Mouse (Mus musculus) hindbrain, embryonic 13.5 days (tissue): ENCODE measurements around the gene Hbb-bs. TPM values are rescaled to one million over a fixed set of nuclear protein-coding genes. Genes with fewer than 3 reads are reported as not detected.
"Not testable (repeated sequence)": the region's sequence is repeated elsewhere in the genome, so short reads cannot be mapped to it uniquely, and the experiment has no call there.

Experiments used
- ATAC-seq: fragments of 200-750 bp; cut with Nextera tagmentation; 2 replicates; pipeline ENCODE4 v1.8.0; 2017; ENCODE audit warnings: moderate TSS enrichment; ENCODE audit not compliant: low FRiP score
- H3K27ac ChIP-seq: fragments of 300-500 bp; sonication (generic); 2 replicates; pipeline ENCODE4 v1.5.1; 2015; ENCODE audit warnings: inconsistent platforms, mild to moderate bottlenecking, moderate library complexity
- H3K27me3 ChIP-seq: fragments of 300-500 bp; sonication (generic); 2 replicates; pipeline ENCODE4 v1.6.1; 2015; ENCODE audit warnings: mild to moderate bottlenecking, inconsistent platforms
- H3K36me3 ChIP-seq: fragments of 300-500 bp; sonication (generic); 2 replicates; pipeline ENCODE4 v1.6.1; 2015; ENCODE audit warnings: mild to moderate bottlenecking, inconsistent platforms
- H3K4me1 ChIP-seq: fragments of 300-500 bp; sonication (generic); replicated peaks from 2 replicates; pipeline ENCODE4 v1.6.1; 2015; ENCODE audit warnings: inconsistent platforms
- H3K4me2 ChIP-seq: fragments of 300-500 bp; sonication (generic); 2 replicates; pipeline ENCODE4 v1.6.1; 2015; ENCODE audit warnings: inconsistent platforms, mild to moderate bottlenecking, moderate library complexity
- H3K4me3 ChIP-seq: fragments of 300-500 bp; sonication (generic); 2 replicates; pipeline ENCODE4 v1.5.1; 2015; ENCODE audit warnings: mild to moderate bottlenecking, inconsistent platforms
- H3K9ac ChIP-seq: fragments of 300-500 bp; sonication (generic); 2 replicates; pipeline ENCODE4 v1.6.1; 2015; ENCODE audit warnings: mild to moderate bottlenecking, inconsistent platforms
- H3K9me3 ChIP-seq: fragments of 300-500 bp; sonication (generic); 2 replicates; pipeline ENCODE4 v1.6.1; 2016; ENCODE audit warnings: inconsistent platforms
- WGBS: fragments of 180-500 bp; shearing (Covaris S2); methylation state at CpG from one replicate; pipeline ENCODE4 v1.1.7; 2015; 5-methylcytosine and 5-hydroxymethylcytosine counted together
- polyA plus RNA-seq: library from polyadenylated mRNA; unstranded; fragments of >200 nt; fragmentation: Nextera tagmentation; extraction: Ambion mirVana; gene quantifications from 2 replicates; pipeline ENCODE4 v1.2.1, GENCODE M21; 2015

Gene Hbb-bs
- polyA plus RNA-seq, 1 experiment from 2014 or later = 2,305 TPM

DNA sequence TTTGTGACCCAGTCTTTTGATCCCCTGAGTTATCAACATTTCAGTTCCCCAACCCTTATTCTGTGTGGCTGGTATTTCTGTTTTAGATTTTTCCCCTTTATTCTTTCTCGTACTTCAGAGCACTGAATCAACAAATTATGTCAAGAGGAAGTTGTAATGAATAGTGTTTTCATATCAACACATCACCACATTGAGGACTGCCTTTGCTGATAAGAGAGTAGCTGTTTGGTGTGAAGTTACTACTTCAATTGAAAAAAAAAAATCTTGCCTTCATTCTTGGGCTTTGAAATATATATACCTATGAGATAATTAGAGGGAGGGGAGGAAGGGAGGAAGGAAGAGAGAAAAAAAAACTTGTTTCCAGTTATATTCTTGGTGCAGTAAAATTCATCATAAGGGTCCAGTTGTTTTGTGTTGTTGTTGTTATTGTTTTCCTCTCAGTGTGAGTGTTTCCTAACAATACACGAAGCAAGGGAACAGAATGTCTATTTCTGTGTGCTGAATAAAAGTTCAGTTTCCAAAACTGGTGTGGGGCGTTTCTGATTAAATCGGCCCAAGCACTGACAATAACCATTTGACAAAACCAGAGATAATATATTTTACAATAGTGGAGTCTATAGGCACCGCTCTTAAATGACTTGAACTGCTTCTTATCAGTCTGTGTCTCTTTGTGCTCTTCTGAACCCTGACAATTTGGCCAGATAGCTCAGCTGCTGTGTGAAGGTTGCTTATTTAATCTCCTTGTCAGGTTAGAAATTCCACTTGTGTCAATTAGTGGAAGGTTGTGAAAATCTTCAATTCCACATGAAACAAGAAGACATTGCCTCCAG, 18.7 kb downstream of the Hbb-bs start:
- WGBS = 77% methylated on average over 5 of the region's 5 CpGs
- no peak for ATAC-seq
- Histone ChIP-seq H3K27ac (no peak overlapping the region), H3K4me3 (no peak overlapping the region), H3K36me3 (no peaks in the 10 kb centered on the region), H3K9me3 (no peaks in the 10 kb centered on the region), H3K9ac (no peak overlapping the region), H3K4me1 (no peaks in the 10 kb centered on the region), H3K27me3 (no peaks in the 10 kb centered on the region), H3K4me2 (no peak overlapping the region)

DNA sequence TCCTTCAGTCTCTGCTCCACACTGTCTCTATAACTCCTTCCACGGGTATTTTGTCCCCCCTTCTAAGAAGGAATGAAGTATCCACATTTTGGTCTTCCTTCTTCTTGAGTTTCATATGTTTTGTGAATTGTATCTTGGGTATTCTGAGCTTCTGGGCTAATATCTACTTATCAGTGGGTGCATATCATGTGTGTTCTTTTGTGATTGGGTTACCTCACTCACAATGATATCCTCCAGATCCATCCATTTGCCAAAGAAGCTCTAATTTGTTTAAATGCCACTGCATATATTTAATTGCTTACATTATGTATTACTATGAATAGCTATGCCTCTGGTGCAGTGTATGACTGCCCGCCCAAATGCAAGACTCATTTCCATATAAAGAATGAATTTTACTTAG, 19.8 kb downstream of the Hbb-bs start:
- H3K27ac ChIP-seq, ATAC-seq, H3K27me3 ChIP-seq, H3K4me1 ChIP-seq, H3K9me3 ChIP-seq, H3K36me3 ChIP-seq, H3K4me2 ChIP-seq, H3K4me3 ChIP-seq, H3K9ac ChIP-seq: not testable (repeated sequence)
- 80% methylated on average over 2 of the region's 2 CpGs for WGBS

DNA sequence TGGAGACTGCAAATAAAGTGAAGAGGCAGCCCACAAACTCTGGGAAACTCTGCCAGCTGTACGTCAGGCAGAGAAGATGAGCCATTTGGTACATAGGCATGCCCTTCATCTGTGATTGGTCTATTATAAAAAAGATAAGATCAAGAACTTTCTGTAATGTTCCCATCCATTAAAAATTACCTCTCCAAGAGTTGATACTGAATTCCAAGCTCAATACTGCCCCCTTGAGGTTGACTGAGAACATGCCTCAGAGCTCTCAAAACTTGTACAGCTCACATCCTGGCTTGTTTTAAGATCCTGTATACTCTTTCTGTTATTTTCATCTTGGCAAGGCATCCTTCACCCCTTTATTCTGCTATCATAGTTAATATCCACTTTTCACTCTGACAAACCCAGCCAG, 21.0 kb downstream of the Hbb-bs start:
- Histone ChIP-seq H3K27me3 (no peaks in the 10 kb centered on the region), H3K27ac (no peak overlapping the region), H3K4me2 (no peak overlapping the region), H3K4me3 (no peak overlapping the region), H3K36me3 (no peaks in the 10 kb centered on the region), H3K9me3 (no peaks in the 10 kb centered on the region), H3K4me1 (no peaks in the 10 kb centered on the region), H3K9ac (no peak overlapping the region)
- ATAC-seq = no peak
- 73% methylated on average over 1 of the region's 1 CpGs for WGBS

DNA sequence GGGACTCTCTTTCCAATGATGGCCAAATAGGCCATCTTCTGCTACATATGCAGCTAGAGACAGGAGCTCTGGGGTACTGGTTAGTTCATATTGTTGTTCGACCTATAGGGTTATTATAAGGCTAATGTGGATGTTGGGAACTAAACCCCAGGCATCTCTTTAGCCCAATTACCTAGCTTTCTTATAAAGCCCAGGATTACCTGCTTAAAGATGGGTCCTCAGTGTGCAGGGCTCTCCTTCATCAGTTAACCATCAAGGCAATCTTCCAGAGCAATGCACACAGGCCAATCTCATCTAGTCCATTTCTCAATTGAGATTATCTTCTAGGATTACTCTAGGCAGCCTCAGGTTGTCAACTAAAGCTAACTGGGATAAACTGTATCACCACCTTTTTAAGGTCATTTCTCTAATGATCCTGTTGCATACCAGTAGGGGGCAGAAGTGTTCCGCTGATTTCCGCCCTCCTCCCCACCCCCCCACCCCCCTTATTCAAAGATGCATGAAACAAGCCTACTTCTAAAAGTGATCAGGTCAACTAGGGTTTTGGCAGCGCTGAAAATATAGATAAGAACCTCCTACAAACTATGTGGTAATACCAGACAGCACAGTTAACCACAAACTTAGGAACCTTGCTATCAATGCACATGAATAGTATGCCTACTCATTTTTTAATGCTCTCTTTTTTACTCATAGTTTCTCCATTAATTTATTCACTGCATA, 35.1 kb downstream of the Hbb-bs start:
- H3K27ac ChIP-seq = no peak overlapping the region
- H3K4me1 ChIP-seq = no peaks in the 10 kb centered on the region
- no peak overlapping the region for H3K4me2 ChIP-seq
- H3K4me3 ChIP-seq = no peak overlapping the region
- no peak overlapping the region for H3K9ac ChIP-seq
- no peaks in the 10 kb centered on the region for H3K27me3 ChIP-seq
- 20% methylated on average over 4 of the region's 4 CpGs for WGBS
- no peaks in the 10 kb centered on the region for H3K9me3 ChIP-seq
- ATAC-seq = no peak
- H3K36me3 ChIP-seq = no peaks in the 10 kb centered on the region

DNA sequence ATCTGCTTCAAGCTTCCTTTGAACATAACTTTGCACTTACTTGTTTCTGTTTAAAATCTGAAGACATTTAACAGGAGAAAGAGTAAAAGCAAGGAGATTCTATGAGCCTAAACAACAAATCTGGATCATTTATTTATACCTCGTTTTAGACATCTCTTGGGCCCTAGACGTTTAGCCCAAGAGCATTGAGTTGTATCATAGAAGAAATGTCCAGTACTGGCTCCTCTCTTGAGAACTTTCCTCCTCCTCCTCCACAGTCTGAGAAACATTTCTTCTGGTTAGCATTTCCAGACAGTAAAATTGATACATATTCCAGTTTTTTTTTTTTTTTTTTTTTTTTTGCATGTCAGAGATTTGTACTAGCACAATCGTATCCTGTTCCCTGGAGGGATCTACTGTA, 36.2 kb downstream of the Hbb-bs start, which contains the start of gene Olfr67:
Gene Olfr67, minus strand, starts transcription at position 101 of the 400 bp plus-strand sequence.
- H3K27me3 ChIP-seq = no peaks in the 10 kb centered on the region
- H3K27ac ChIP-seq = no peak within 1 kb of the TSS
- 81% methylated on average over 3 of the region's 3 CpGs for WGBS
- no peaks in the 10 kb centered on the region for H3K4me1 ChIP-seq
- no peak for ATAC-seq
- H3K9ac ChIP-seq = no peak within 1 kb of the TSS
- H3K4me2 ChIP-seq = no peak within 1 kb of the TSS
- no peak within 1 kb of the TSS for H3K4me3 ChIP-seq
- H3K9me3 ChIP-seq = no peaks in the 10 kb centered on the region
- H3K36me3 ChIP-seq = no peaks in the 10 kb centered on the region

DNA sequence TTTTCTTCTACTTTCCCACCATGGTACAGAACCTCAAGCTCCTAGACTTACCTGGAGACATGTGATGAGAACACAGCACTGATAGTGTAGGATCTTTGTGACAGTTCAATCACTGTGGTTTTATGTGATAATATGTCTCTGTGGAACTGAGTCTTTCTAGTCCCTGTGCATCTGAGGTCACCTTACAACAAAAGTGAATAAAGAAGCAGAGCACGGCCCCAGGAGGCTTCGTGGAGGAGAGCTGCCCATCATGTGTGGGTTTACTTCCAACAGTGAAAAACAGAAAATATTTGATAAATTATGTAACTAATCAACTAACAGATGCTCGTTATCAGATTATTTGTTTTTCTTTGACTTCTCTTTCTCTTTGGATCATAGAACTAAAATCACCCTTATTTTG, 48.3 kb downstream of the Hbb-bs start, which contains the start of gene Olfr68:
Gene Olfr68, minus strand, starts transcription at position 101 of the 400 bp plus-strand sequence.
- Histone ChIP-seq H3K9ac (no peak within 1 kb of the TSS), H3K27me3 (no peaks in the 10 kb centered on the region), H3K9me3 (no peaks in the 10 kb centered on the region), H3K27ac (no peak within 1 kb of the TSS), H3K4me2 (no peak within 1 kb of the TSS), H3K4me3 (no peak within 1 kb of the TSS), H3K4me1 (no peaks in the 10 kb centered on the region), H3K36me3 (no peaks in the 10 kb centered on the region)
- no peak for ATAC-seq
- WGBS = 84% methylated on average over 3 of the region's 3 CpGs

DNA sequence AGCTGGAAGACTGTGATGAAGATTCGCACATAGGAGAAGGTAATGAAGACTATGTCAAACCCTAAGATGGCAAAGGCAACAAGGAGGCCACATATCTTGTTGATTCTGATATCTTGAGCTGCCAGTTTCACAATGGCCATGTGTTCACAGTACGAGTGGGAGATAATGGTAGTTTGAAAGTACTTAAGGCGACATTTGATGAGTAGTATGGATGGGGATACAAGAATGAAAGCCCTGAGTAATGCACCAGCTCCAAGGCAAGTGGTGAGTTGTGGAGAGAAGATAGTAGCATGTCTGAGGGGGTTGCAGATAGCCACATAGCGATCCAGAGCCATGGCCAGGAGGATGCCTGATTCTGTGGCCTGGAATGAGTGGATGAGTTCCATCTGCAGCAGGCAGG, 50.2 kb downstream of the Hbb-bs start:
- H3K9ac ChIP-seq, H3K27ac ChIP-seq, H3K36me3 ChIP-seq, H3K4me3 ChIP-seq, ATAC-seq, H3K9me3 ChIP-seq, H3K4me1 ChIP-seq, H3K27me3 ChIP-seq, H3K4me2 ChIP-seq: not testable (repeated sequence)
- 91% methylated on average over 4 of the region's 4 CpGs for WGBS

Other genes starting within 250 kb of the Hbb-bs start
- 0.21 TPM in 1 of 2 replicates, not detected in the other for gene Olfr618, start 238.0 kb downstream of the Hbb-bs start, polyA plus RNA-seq
- gene Olfr619, start 227.5 kb downstream of the Hbb-bs start, polyA plus RNA-seq = not detected in 2 replicates
- not detected in 2 replicates for gene Olfr620, start 215.6 kb downstream of the Hbb-bs start, polyA plus RNA-seq
- gene Olfr622, start 185.4 kb downstream of the Hbb-bs start, polyA plus RNA-seq = not detected in 2 replicates
- not detected in 2 replicates for gene Olfr623, start 164.4 kb downstream of the Hbb-bs start, polyA plus RNA-seq
- 0.03 TPM in 1 of 2 replicates, not detected in the other for gene Olfr624, start 156.9 kb downstream of the Hbb-bs start, polyA plus RNA-seq
- not detected in 2 replicates for gene Olfr625-ps1, start 145.4 kb downstream of the Hbb-bs start, polyA plus RNA-seq
- not detected in 2 replicates for gene Olfr243, start 113.4 kb downstream of the Hbb-bs start, polyA plus RNA-seq
- gene Olfr628, start 97.7 kb downstream of the Hbb-bs start, polyA plus RNA-seq = not detected in 2 replicates
- gene Olfr629, start 83.2 kb downstream of the Hbb-bs start, polyA plus RNA-seq = not detected in 2 replicates
- not detected in 2 replicates for gene Olfr630, start 70.8 kb downstream of the Hbb-bs start, polyA plus RNA-seq
- gene Olfr69, start 56.5 kb downstream of the Hbb-bs start, polyA plus RNA-seq = not detected in 2 replicates
- gene Olfr68, start 48.4 kb downstream of the Hbb-bs start, polyA plus RNA-seq = not detected in 2 replicates
- gene Olfr67, start 36.3 kb downstream of the Hbb-bs start, polyA plus RNA-seq = not detected in 2 replicates
- gene Hbb-bt, start 14.1 kb downstream of the Hbb-bs start, polyA plus RNA-seq = 996 and 1,160 TPM in 2 replicates
- gene Hbb-bh2, start 12.4 kb upstream of the Hbb-bs start, polyA plus RNA-seq = not detected in 2 replicates
- gene Hbb-bh1, start 15.1 kb upstream of the Hbb-bs start, polyA plus RNA-seq = 43.8 and 70.4 TPM in 2 replicates
- 4,283 and 4,441 TPM in 2 replicates for gene Hbb-y, start 25.1 kb upstream of the Hbb-bs start, polyA plus RNA-seq
- gene Olfr66, start 58.2 kb upstream of the Hbb-bs start, polyA plus RNA-seq = not detected in 2 replicates
- not detected in 2 replicates for gene Olfr64, start 66.4 kb upstream of the Hbb-bs start, polyA plus RNA-seq
- not detected in 2 replicates for gene Olfr65, start 75.4 kb upstream of the Hbb-bs start, polyA plus RNA-seq
- gene Olfr631, start 100.7 kb upstream of the Hbb-bs start, polyA plus RNA-seq = not detected in 2 replicates
- not detected in 2 replicates for gene Olfr632, start 106.3 kb upstream of the Hbb-bs start, polyA plus RNA-seq
- gene Olfr633, start 116.3 kb upstream of the Hbb-bs start, polyA plus RNA-seq = not detected in 2 replicates
- gene Olfr635, start 143.1 kb upstream of the Hbb-bs start, polyA plus RNA-seq = not detected in 2 replicates
- gene Olfr638, start 170.7 kb upstream of the Hbb-bs start, polyA plus RNA-seq = not detected in 2 replicates
- gene Olfr639, start 189.2 kb upstream of the Hbb-bs start, polyA plus RNA-seq = 0.05 TPM in 1 of 2 replicates, not detected in the other
- gene Olfr640, start 197.5 kb upstream of the Hbb-bs start, polyA plus RNA-seq = not detected in 2 replicates
- not detected in 2 replicates for gene Olfr641, start 207.3 kb upstream of the Hbb-bs start, polyA plus RNA-seq
- gene Olfr642, start 224.6 kb upstream of the Hbb-bs start, polyA plus RNA-seq = not detected in 2 replicates
- gene 4930516K23Rik, start 233.3 kb upstream of the Hbb-bs start, polyA plus RNA-seq = not detected in 2 replicates
- gene Olfr644, start 243.8 kb upstream of the Hbb-bs start, polyA plus RNA-seq = not detected in 2 replicates